Mouse (Mus musculus): ENCODE results near the gene Plpp6.

DNA sequence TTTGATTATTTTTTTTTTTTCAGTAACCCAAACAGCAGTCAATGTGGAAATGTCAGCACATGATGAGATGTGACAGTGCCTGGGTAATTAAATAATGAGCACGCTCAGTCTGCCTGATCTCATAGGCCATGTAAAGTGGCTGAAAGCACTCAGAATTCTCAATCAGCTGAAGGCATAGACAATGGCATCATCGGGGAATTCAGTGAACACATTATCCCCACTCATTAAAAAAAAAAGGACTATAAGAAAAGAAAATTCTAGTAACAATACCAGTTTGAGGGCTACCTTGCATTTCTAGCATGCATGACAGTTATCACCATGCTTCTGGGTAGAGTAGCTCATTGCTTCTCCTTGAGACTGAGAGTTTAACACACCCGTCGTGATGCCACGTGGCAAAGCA, 12.5 kb upstream of the Plpp6 start:
- TF ChIP-seq ZC3H11A (IDR thresholded peaks at IDR 0.05; ENCODE audit: borderline replicate concordance, low read depth, low read length) (no peak), CHD2 (IDR thresholded peaks at IDR 0.05; ENCODE audit: low read depth, low read length) (no peak), MAFK (IDR thresholded peaks at IDR 0.05; ENCODE audit: insufficient read depth, low read depth, low read length) (no peak), ZNF384 (IDR thresholded peaks at IDR 0.05; ENCODE audit: low read depth, low read length) (no peak)

Measured in ES-E14 (cell line).